Mouse (Mus musculus) left cerebral cortex, adult 9 months (tissue): ENCODE results near the gene Dnajb11.

Source experiments
- DNase-seq, 2 experiments: peaks; one replicate each; pipeline ENCODE4 v3.0.0; 2022; ENCODE audit warnings: low spot score in 2 of 2

Dnajb11 gene

GRCm38 (mm10) chr16:22857431-22858113 lies at the start of gene Dnajb11, which contains the start of gene Tbccd1:
Gene Dnajb11, plus strand, starts transcription at chr16:22857845.
Gene Tbccd1, minus strand, starts transcription at chr16:22857669.
- peak; percentile 99 for DNase-seq

- DNase-seq, result no peak
Measured at GRCm38 (mm10) chr16:22811477-22811876, 46.2 kb upstream of the Dnajb11 start, which contains the start of gene Crygs. Gene Crygs, minus strand, starts transcription at chr16:22811577.

GRCm38 (mm10) chr16:22820731-22821130 lies 36.9 kb upstream of the Dnajb11 start:
- peak in 1 of 2 experiments; percentile 62 for DNase-seq

- no peak for DNase-seq
Measured at GRCm38 (mm10) chr16:22832932-22833525, 24.6 kb upstream of the Dnajb11 start.

GRCm38 (mm10) chr16:22839146-22839857 lies 18.3 kb upstream of the Dnajb11 start:
- DNase-seq, result no peak

GRCm38 (mm10) chr16:22842871-22843270 lies 14.8 kb upstream of the Dnajb11 start:
- no peak for DNase-seq

GRCm38 (mm10) chr16:22844061-22844801 lies 13.4 kb upstream of the Dnajb11 start:
- DNase-seq, result peak; percentile 33 to 70

GRCm38 (mm10) chr16:22844834-22845233 lies 12.8 kb upstream of the Dnajb11 start:
- DNase-seq, result no peak

- DNase-seq, result no peak
Measured at GRCm38 (mm10) chr16:22845481-22845880, 12.2 kb upstream of the Dnajb11 start.

- DNase-seq, result no peak
Measured at GRCm38 (mm10) chr16:22847686-22848085, 10.0 kb upstream of the Dnajb11 start.

- no peak for DNase-seq
Measured at GRCm38 (mm10) chr16:22848331-22848730, 9.3 kb upstream of the Dnajb11 start.

- no peak for DNase-seq
Measured at GRCm38 (mm10) chr16:22852709-22853108, 4.9 kb upstream of the Dnajb11 start.

- DNase-seq, result no peak
Measured at GRCm38 (mm10) chr16:22856773-22857172, 872 bp upstream of the Dnajb11 start.

GRCm38 (mm10) chr16:22872397-22872796 lies 14.8 kb downstream of the Dnajb11 start:
- DNase-seq, result no peak

GRCm38 (mm10) chr16:22873369-22873768 lies 15.7 kb downstream of the Dnajb11 start:
- DNase-seq, result no peak

GRCm38 (mm10) chr16:22876218-22877043 lies 18.8 kb downstream of the Dnajb11 start:
- peak in 1 of 2 experiments; percentile 29 for DNase-seq

- DNase-seq, result no peak
Measured at GRCm38 (mm10) chr16:22877660-22878390, 20.2 kb downstream of the Dnajb11 start.

GRCm38 (mm10) chr16:22878716-22879115 lies 21.1 kb downstream of the Dnajb11 start:
- DNase-seq, result no peak

- no peak for DNase-seq
Measured at GRCm38 (mm10) chr16:22879945-22880595, 22.4 kb downstream of the Dnajb11 start.

- no peak for DNase-seq
Measured at GRCm38 (mm10) chr16:22880900-22881299, 23.3 kb downstream of the Dnajb11 start.
